Mouse (Mus musculus) layer of hippocampus, postnatal 25 days (tissue): ENCODE measurements at regions not wholly inside any gene's neighbourhood (a gene's known extent, or its start where the extent isn't known, plus 50 kb on each side); places are given as distances from the start of the nearest gene placed in this dataset.

Source experiments
- DNase-seq, 2 experiments: peaks; one replicate each; pipeline ENCODE4 v3.0.0; 2022; ENCODE audit warnings: mixed read lengths in 2 of 2, low spot score in 1 of 2; ENCODE audit errors: extremely low spot score in 1 of 2

- no peak for DNase-seq
Measured at GRCm38 (mm10) chr9:68426286-68426685, 227.3 kb upstream of the Rora start.

DNA sequence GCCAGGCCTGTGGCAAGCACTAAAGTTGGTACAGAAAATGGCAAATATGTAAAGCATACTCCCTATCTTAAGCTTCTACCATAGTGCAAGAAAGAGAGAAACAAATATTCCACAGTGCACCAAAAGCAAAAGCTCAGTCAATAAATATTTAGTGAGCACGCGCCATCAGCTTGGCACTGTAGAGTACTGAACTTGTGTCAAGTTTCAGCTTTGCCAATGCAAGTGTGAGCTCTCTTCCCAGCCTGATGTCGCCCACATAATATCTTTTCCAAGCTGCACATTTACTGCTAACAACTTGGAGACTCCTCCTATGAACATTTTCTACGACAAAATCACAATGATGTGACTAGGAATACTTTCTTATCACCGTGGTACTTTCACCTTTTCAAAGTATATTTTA, 190.8 kb upstream of the Rora start:
- no peak for DNase-seq

DNA sequence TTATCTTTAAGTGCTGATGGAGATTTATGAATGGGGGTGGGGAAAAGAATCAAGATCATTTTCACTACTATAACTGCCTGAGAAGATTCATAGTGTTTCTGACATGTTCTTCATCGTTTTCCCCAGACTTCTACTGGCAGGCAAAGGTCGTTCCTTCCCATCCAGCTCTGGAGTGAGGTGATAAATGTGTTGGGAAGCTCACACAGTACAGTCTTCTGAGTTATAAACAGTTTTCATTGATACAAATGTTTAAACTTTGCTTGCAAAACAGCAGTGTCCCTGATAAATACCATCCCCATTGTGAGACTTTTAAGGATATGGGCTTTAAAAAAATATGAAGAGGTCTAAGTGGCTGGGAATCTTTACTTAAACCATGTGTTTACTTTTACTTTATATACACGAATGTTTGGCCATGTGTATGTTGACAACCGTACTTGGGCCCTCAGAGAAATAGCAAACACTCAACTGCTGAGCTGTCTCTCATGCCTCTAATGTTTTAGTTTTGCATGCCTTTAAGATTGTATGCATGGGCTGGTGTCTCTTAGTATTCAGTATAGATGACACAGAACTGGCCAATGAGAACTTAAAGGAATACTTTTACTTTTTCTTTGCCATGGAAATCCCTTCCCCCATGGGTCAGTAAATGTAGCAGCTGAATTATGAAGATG, 189.8 kb upstream of the Rora start:
- DNase-seq, result no peak

- DNase-seq, result no peak
Measured at GRCm38 (mm10) chr9:68466671-68467070, 186.9 kb upstream of the Rora start.

GRCm38 (mm10) chr9:68476391-68476790, 177.2 kb upstream of the Rora start:
- DNase-seq, result no peak

DNA sequence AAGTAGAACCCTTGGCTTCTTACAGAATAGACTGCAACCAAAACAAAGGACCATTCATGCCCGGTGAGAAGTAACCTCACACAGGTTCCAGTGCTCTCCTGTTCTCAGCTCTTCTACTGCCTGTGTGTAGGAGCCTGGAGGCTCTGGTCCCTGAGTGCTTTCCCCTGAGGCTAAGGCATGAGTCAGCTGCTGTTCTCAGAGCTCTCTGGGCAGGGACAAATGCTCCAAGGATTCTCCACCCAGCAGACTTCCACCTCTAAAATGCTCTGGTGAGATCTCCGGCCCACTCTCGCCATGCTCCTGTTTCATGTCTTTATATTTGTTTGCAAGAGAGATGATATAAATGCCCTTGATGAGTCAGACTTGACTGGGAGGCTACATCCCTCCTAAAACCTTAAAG, 176.1 kb upstream of the Rora start:
- no peak for DNase-seq

GRCm38 (mm10) chr9:68486646-68487045, 166.9 kb upstream of the Rora start:
- DNase-seq, result peak in 1 of 2 experiments; percentile 22

DNA sequence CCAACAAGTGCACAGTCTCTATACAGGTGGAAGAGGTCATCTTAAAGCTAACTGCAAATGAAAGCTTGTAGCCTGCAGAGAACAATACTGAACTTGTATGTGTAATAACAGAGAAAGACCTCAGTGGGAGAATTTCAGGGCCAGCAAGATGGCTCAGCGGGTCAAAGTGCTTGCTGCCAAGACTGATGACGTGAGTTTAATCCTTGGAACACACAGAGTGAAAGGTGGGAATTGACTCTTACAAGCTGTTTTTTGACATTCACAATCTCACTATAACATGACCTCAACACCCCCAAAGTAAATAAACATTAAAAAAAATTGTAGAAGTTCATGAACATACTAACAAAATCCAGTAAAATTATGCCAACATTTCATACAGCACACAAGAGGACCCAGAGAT, 162.4 kb upstream of the Rora start:
- no peak for DNase-seq

GRCm38 (mm10) chr9:68521218-68521617, 132.4 kb upstream of the Rora start:
- DNase-seq, result no peak

GRCm38 (mm10) chr9:68561767-68562552, 91.6 kb upstream of the Rora start:
- no peak for DNase-seq

GRCm38 (mm10) chr9:68563206-68563605, 90.4 kb upstream of the Rora start:
- DNase-seq, result no peak

DNA sequence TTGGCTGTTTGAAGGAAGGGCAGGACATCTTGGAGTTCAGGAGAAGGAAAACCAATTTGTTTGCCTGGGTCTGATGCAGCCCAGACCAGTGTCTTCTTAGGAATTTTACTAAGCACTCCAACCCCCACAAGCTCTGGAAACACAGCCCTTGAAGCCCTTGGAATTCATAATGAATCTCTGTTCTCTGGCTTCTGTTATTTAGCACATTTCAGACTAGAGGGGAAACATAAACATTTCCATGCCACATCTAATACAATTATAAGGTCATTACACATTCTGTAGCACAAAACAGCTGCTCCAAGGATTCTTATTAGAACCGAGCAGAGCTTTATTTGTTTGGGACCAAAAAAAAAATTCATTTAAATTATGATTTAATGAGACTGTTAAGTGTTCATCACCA, 67.8 kb upstream of the Rora start:
- DNase-seq, result no peak

DNA sequence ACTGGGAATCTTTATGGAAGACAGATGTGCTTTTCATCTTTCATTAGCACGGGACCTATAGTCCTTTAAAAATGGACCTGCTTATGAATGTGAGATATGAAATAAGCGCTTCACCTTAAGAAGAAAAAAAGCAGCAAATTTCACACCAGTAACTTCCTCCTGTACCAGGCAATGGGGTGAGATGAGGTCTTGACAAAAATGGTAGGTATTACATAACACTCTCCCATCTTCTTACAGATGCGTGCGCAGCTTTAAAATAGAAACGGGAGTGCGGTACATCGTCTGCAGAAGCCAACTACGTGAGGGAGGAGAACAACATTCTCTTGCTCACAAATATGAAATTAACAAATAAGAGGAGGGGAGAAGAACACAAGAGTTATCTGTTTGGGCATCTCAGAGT, 62.6 kb upstream of the Rora start:
- DNase-seq, result no peak

GRCm38 (mm10) chr9:68592976-68593375, 60.6 kb upstream of the Rora start:
- DNase-seq, result no peak

DNA sequence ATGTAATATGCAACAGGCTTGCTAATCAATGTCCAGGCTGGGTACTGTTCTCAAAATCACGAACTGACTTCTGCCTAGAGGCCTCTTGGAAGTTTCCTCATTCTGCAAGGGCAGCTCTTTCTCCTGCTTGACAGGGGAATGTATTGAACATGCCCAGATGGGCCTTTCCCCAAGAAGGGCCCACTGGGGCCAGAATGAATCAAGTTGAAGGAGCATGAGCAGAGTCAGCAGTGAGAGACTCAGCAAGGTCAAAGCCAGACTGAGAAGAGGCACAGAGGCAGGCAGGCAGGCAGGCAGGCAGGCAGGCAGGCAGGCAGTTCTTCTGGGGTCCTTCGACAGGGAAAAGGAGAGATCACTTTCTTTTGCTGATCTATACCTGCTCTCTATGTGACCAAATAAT, 59.0 kb upstream of the Rora start:
- no peak for DNase-seq
